ENCODE assay signal across 7 mouse cellular contexts in the genomic region with DNA sequence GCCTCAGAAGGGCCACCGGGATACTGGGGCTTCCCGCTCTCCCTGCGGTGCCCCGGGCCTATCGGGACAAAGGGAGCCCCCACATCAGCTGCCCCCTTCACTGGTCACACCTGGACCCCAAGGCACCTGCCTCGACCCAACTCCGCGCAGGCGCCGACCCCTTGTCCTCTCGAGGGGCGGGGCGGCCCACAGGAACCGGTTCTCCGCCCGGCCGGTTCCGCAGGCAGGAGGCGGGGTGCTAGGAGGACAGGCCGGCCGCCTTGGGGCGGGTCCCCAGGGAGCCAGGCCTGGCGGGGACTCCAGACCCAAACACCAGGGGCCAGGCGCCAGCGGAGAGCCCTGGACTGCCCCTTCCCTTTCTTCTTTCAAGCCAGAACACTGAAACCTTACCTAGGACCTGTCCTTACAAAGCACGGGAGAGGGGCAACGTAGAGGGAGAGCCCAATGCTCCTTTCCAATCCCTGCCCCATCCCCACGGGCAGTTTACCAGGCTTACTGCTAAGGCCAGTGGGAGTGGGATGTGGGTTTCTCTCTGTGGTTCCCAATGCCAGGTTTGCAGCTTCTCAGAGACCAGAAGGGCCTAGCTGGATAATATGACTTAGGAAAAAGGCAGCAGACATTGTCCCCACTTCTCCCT. TPM values are rescaled to one million over a fixed set of nuclear protein-coding genes. Genes with fewer than 3 reads are reported as not detected.
DNase-seq lines count a peak whose midpoint lies in the region; ATAC-seq and TF ChIP-seq lines count a peak whose summit lies in the region.

No protein-coding gene starts in this region.

- DNase-seq in adrenal gland, adult 2 months, result peak; percentile 93
- peak; percentile 73 for DNase-seq in embryo, embryonic 11 days
- peak; percentile 85 to 89 for DNase-seq in heart, adult 9 months (ENCODE audit: low spot score in 2 of 2)
- peak; percentile 96 for DNase-seq in kidney, adult 2 months
- DNase-seq in lung, embryonic 14.5 days, result peak; percentile 80
- DNase-seq in urinary bladder, postnatal 10 days (ENCODE audit: low spot score), result peak; percentile 43

- TF ChIP-seq CTCF in kidney, adult 2 months (conservative IDR thresholded peaks at IDR 0.05; ENCODE audit: insufficient read depth, insufficient read length, low read depth, low read length), result no peak
- no peak for TF ChIP-seq CTCF in lung, embryonic 14.5 days (IDR thresholded peaks at IDR 0.05; ENCODE audit: low read depth)

- H3K4me3 ChIP-seq in kidney, adult 2 months (ENCODE audit: insufficient read depth, low read depth, low read length), result peak overlapping the region; percentile 53
- H3K4me3 ChIP-seq in lung, embryonic 14.5 days (ENCODE audit: low read depth, low read length), result peak overlapping the region; percentile 27
- H3K4me3 ChIP-seq in neural tube, embryonic 14.5 days (ENCODE audit: low read depth, low read length), result peak overlapping the region; percentile 21

- no peaks in the 10 kb centered on the region for H3K36me3 ChIP-seq in kidney, adult 2 months (ENCODE audit: control insufficient read depth, insufficient read depth, low read length)
- no peaks in the 10 kb centered on the region for H3K36me3 ChIP-seq in lung, embryonic 14.5 days (ENCODE audit: insufficient read depth)
- H3K36me3 ChIP-seq in neural tube, embryonic 14.5 days (ENCODE audit: control insufficient read depth, insufficient read depth, low read length), result no peaks in the 10 kb centered on the region

- peak; percentile 77 for ATAC-seq in lung, embryonic 14.5 days (ENCODE audit: insufficient read depth)
- no peak for ATAC-seq in neural tube, embryonic 14.5 days (ENCODE audit: low read depth)

- peaks cover 57% of the 10 kb centered on the region for H3K4me1 ChIP-seq in kidney, adult 2 months (ENCODE audit: control insufficient read depth, insufficient read depth, low read length)
- peaks cover 19% of the 10 kb centered on the region for H3K4me1 ChIP-seq in lung, embryonic 14.5 days (ENCODE audit: insufficient read depth)
- H3K4me1 ChIP-seq in neural tube, embryonic 14.5 days (ENCODE audit: control insufficient read depth, insufficient read depth, low read length), result peaks cover 18% of the 10 kb centered on the region

- peak overlapping the region; percentile 58 for H3K4me2 ChIP-seq in lung, embryonic 14.5 days
- peak overlapping the region; percentile 55 for H3K4me2 ChIP-seq in neural tube, embryonic 14.5 days (ENCODE audit: low read depth, low read length)

- H3K27ac ChIP-seq in kidney, adult 2 months (ENCODE audit: insufficient read depth, low read depth, low read length), result peak overlapping the region; percentile 92
- H3K27ac ChIP-seq in lung, embryonic 14.5 days (ENCODE audit: low read depth), result peak overlapping the region; percentile 73
- no peak overlapping the region for H3K27ac ChIP-seq in neural tube, embryonic 14.5 days (ENCODE audit: low read depth, low read length)

- no peaks in the 10 kb centered on the region for H3K27me3 ChIP-seq in kidney, adult 2 months (replicated peaks; ENCODE audit: control insufficient read depth, insufficient read depth, low read length)
- H3K27me3 ChIP-seq in lung, embryonic 14.5 days (ENCODE audit: insufficient read depth, low read length), result no peaks in the 10 kb centered on the region
- H3K27me3 ChIP-seq in neural tube, embryonic 14.5 days (ENCODE audit: control insufficient read depth, insufficient read depth, low read length), result no peaks in the 10 kb centered on the region

- H3K9me3 ChIP-seq in lung, embryonic 14.5 days (ENCODE audit: low read depth, low read length), result no peaks in the 10 kb centered on the region
- no peaks in the 10 kb centered on the region for H3K9me3 ChIP-seq in neural tube, embryonic 14.5 days (ENCODE audit: control insufficient read depth, low read length)

- WGBS in kidney, adult 2 months, result 1% methylated on average over 28 of the region's 28 CpGs
- WGBS in lung, embryonic 14.5 days, result 7% methylated on average over 28 of the region's 28 CpGs
- 18% methylated on average over 28 of the region's 28 CpGs for WGBS in neural tube, embryonic 14.5 days

- peak overlapping the region; percentile 43 for H3K9ac ChIP-seq in lung, embryonic 14.5 days
- H3K9ac ChIP-seq in neural tube, embryonic 14.5 days (replicated peaks; ENCODE audit: low read depth, low read length), result peak overlapping the region; percentile 53

- TF ChIP-seq POLR2A in kidney, adult 2 months (IDR thresholded peaks at IDR 0.05; ENCODE audit: low read depth, low read length), result peak; percentile 4

RNA-seq across cellular contexts. Expression of gene Sox13, which starts 5.9 kb away (rescaled TPM):
- 10 to 100 TPM; 14.5 to 18.0 TPM for total RNA-seq in adrenal gland, adult 2 months (2021)
- 24.1 and 26.2 TPM in 2 replicates for polyA plus RNA-seq in adrenal gland, adult 2 months (2012; rRNA removed)
- 46.7 and 51.2 TPM in 2 replicates for polyA plus RNA-seq in kidney, adult 2 months (2012; rRNA removed)
- polyA plus RNA-seq in lung, embryonic 14.5 days (2014; fragmentation: Nextera tagmentation; extraction: Ambion mirVana), result 7.8 and 9.4 TPM in 2 replicates
- 4.0 and 5.2 TPM in 2 replicates for polyA plus RNA-seq in neural tube, embryonic 14.5 days (2014; fragmentation: Nextera tagmentation; extraction: Ambion mirVana)

RNA-seq across cellular contexts. Expression of gene Etnk2, which starts 54.9 kb away (rescaled TPM):
- total RNA-seq in adrenal gland, adult 2 months (2021), result 10 to 100 TPM in 1 of 2 experiments, 1 to 10 TPM in 1; 6.2 to 13.5 TPM
- 8.2 and 10.0 TPM in 2 replicates for polyA plus RNA-seq in adrenal gland, adult 2 months (2012; rRNA removed)
- polyA plus RNA-seq in kidney, adult 2 months (2012; rRNA removed), result 5.4 and 5.6 TPM in 2 replicates
- 2.8 and 3.7 TPM in 2 replicates for polyA plus RNA-seq in lung, embryonic 14.5 days (2014; fragmentation: Nextera tagmentation; extraction: Ambion mirVana)
- 15.4 and 21.6 TPM in 2 replicates for polyA plus RNA-seq in neural tube, embryonic 14.5 days (2014; fragmentation: Nextera tagmentation; extraction: Ambion mirVana)

Comparison
In these comparisons a context has a peak if more than half of its experiments do, and no peak if none do; other contexts are left out.
1. DNase-seq: peak in every context shown above with its lines; median percentile 96 in kidney, adult 2 months; 93 in adrenal gland, adult 2 months; 87 in heart, adult 9 months; 80 in lung, embryonic 14.5 days; 73 in embryo, embryonic 11 days; 43 in urinary bladder, postnatal 10 days.